10 mouse cellular contexts compared by ENCODE assay signal in genomic region chr9:32678120-32678757, GRCm38 (mm10).
"Had no signal": no experiment of that assay in that cellular context is flagged by ENCODE, and none has a peak within 500 bp of the region (broad histone marks: within the 10 kb centered on the region; RNA-seq: fewer than 3 reads in every experiment).

No protein-coding gene starts in this region.

- H3K9ac ChIP-seq: kidney, embryonic 15.5 days; limb, embryonic 12.5 days; liver, embryonic 14.5 days; midbrain, embryonic 13.5 days had no signal

- DNase-seq: kidney, adult 11 months; kidney, postnatal 14 days; lung, adult 18-20 months; lung, postnatal 14 days; right cerebral cortex, postnatal 14 days; thymus, adult 2 months had no signal

- H3K27ac ChIP-seq: kidney, embryonic 15.5 days; limb, embryonic 12.5 days; liver, embryonic 14.5 days; midbrain, embryonic 13.5 days had no signal

- ATAC-seq: midbrain, embryonic 13.5 days had no signal

- H3K4me2 ChIP-seq: kidney, embryonic 15.5 days; limb, embryonic 12.5 days; midbrain, embryonic 13.5 days had no signal

- H3K9me3 ChIP-seq: kidney, embryonic 15.5 days; limb, embryonic 12.5 days; midbrain, embryonic 13.5 days had no signal

- H3K27me3 ChIP-seq: kidney, embryonic 15.5 days; limb, embryonic 12.5 days had no signal

- H3K36me3 ChIP-seq: kidney, embryonic 15.5 days; limb, embryonic 12.5 days; midbrain, embryonic 13.5 days had no signal

- H3K4me3 ChIP-seq: kidney, embryonic 15.5 days; limb, embryonic 12.5 days; midbrain, embryonic 13.5 days had no signal
